Mouse (Mus musculus) gastrocnemius, adult 2 months (tissue): ENCODE measurements at regions not wholly inside any gene's neighbourhood (a gene's known extent, or its start where the extent isn't known, plus 50 kb on each side); places are given as distances from the start of the nearest gene placed in this dataset.

Source experiments
- DNase-seq: peaks from one replicate; pipeline ENCODE4 v3.0.0; 2022
- H3K27ac ChIP-seq: fragments of 200-600 bp; 2 replicates; pipeline ENCODE4 v1.8.1; 2022; ENCODE audit warnings: mild to moderate bottlenecking
- H3K4me3 ChIP-seq: fragments of 200-600 bp; 2 replicates; pipeline ENCODE4 v1.8.1; 2022; ENCODE audit warnings: mild to moderate bottlenecking, moderate library complexity
- CTCF ChIP-seq: fragments of 200-600 bp; IDR thresholded peaks from 2 replicates; pipeline ENCODE4 v1.8.1; 2022; ENCODE audit warnings: antibody characterized with exemption, mild to moderate bottlenecking, moderate library complexity
- intact Hi-C: fragments of 180-260 bp; cut with DNase I; formaldehyde crosslinking; loops from one replicate; pipeline ENCODE4 v1.15.1; 2025

DNA sequence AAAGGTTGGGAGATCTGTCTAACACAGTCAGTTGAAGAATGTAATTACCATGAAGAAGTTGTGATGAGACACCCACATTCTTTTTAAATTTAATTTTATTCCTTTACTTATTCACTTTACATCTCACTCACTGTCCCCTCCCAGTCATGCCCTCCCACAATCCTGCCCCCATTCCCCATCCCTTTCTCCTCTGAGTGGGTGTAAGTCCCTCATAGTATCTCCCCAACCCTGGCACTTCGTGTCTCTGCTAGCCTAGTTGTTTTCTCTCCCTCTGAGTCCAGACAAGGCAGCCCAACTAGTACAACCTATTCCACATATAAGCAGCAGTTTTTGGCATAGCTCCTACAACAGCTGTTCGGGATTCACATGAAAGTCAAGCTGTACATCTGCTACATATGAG is 487.3 kb downstream of the Gm9195 start:
- no peak overlapping the region for H3K27ac ChIP-seq
- no peak overlapping the region for H3K4me3 ChIP-seq
- intact Hi-C loops: no loop called here
- no peak for TF ChIP-seq CTCF
- DNase-seq: no peak

DNA sequence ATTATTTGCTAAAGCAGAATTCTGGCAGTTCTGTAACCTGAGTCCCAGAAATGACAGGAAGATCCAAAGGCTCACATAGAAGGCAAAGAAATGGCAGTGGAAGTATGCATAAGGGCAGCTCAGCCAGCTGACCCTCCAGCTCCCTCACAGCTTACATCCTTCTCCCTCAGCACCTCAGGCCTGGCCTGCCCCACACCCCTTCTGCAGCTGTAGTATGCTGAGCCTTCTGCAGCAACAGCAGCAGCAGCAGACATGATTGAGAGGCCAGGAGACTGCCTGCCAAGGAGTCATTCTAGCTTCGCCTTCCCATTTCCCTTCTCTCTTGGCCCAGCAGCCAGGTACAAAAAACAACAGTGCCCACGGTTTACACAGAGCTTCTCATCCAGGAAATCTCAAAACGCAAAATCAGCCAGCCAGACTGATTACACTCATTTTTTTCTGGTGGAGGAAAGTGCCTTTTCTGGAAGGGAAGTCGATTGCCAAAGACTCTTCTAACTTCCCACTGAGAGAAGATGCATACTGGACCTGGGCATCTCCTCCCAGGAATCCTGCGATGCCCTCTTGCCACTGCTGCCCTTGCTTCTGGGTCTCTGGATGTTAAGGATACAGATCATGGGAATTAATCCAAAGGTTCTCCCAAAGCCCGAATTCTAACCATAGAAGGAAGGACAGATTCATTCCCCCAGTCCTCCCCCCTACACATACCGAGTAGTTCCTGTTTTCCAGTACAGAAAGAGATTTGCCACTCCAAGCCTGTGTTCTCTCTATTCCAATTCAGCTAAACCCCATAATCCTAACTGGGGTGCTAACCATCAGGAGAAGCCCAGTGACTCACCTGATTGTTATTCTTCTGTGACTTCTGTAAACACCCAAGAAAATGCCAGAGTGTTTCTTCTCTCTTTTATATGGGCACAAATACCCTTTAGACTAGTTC is 489.2 kb downstream of the Gm9195 start:
- intact Hi-C loops: no loop called here
- TF ChIP-seq CTCF: no peak
- no peak overlapping the region for H3K27ac ChIP-seq
- no peak for DNase-seq
- no peak overlapping the region for H3K4me3 ChIP-seq

GRCm38 (mm10) chr14:71973016-71973415 is 518.6 kb downstream of the Gm9195 start:
- no peak for DNase-seq
- no peak overlapping the region for H3K27ac ChIP-seq
- no peak overlapping the region for H3K4me3 ChIP-seq
- TF ChIP-seq CTCF: no peak
- intact Hi-C loops: no loop called here

DNA sequence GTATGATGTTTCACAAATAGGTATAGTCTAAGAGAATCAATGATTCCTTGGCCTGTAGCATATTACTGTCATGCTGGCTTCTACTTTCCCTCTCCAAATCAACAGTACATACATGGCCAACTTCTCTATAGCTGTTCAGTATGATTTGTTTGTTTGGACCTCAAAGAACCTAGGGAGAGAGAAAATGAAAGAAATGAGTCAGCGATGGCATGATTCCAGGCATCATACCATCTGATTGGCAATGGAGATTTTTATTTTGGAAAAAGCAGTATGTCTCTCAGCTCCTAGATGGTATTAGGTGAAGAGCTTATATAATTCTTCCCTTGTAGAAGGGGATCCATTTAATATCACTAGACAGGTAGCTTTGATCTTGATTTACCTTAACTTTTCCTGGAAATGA is 519.1 kb downstream of the Gm9195 start:
- no peak for DNase-seq
- Histone ChIP-seq H3K27ac (no peak overlapping the region), H3K4me3 (no peak overlapping the region)
- intact Hi-C loops: no loop called here
- no peak for TF ChIP-seq CTCF

- Histone ChIP-seq H3K27ac (no peak overlapping the region), H3K4me3 (no peak overlapping the region)
- intact Hi-C loops: no loop called here
- no peak for DNase-seq
- TF ChIP-seq CTCF: no peak
Observed at GRCm38 (mm10) chr14:71967646-71968045, 524.0 kb downstream of the Gm9195 start.

DNA sequence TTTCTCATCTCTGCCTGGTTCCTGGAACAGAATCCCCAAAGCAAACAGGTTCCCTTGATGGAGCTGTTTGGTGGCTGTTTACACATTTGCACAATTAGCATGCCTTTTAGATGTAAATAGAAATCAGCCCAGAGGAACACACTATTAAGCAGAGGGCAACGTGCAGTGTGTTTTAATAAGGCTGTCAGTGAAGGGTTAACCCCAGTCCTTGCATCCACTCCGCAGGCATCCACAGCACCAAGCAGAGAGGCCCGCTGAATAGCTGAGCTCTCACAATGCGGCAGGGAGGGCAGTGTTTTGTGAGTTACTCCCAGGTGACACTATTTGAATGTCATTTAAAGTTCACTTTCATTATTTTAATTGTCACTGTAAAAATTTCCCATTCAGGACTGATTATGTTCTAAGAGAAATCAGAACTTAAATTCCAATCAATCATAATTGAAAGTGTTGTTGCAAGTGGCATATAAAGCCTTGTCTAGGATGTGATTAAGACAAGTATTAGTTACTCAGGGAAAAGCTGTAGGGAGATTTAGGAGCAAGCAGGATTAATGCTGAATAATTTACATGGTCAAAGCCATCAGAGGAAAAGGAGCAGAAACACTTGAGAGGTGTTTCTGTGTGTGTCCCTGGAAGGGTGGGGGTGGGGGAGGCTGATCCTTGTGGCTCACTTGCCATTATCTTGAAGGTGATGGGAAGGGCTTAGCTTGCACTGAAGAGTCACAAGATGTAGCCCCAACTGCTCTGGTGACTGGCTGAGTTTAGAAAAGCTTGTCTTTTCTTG is 528.1 kb downstream of the Gm9195 start:
- TF ChIP-seq CTCF: no peak
- H3K27ac ChIP-seq: no peak overlapping the region
- DNase-seq: no peak
- H3K4me3 ChIP-seq: no peak overlapping the region
- intact Hi-C loops: no loop called here

DNA sequence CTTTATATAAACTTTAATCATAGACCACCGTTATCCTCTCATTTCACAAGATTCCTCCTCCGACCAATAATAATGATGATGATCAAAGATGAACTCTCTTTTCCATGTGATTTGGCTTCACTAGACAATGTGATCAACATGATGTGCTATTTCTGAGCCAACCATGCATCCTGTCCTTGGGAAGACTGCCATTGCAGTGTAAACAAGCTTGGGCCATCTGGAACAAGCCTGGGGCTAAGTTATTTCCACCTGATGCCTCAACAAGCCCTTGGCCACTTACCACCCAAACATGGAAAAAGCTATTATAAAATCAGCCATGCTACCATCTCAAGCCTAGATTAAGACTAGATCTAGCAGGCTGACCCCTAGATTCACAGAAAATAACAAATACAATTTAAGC is 542.9 kb downstream of the Gm9195 start:
- no peak for TF ChIP-seq CTCF
- no peak for DNase-seq
- H3K4me3 ChIP-seq: no peak overlapping the region
- intact Hi-C loops: no loop called here
- no peak overlapping the region for H3K27ac ChIP-seq

DNA sequence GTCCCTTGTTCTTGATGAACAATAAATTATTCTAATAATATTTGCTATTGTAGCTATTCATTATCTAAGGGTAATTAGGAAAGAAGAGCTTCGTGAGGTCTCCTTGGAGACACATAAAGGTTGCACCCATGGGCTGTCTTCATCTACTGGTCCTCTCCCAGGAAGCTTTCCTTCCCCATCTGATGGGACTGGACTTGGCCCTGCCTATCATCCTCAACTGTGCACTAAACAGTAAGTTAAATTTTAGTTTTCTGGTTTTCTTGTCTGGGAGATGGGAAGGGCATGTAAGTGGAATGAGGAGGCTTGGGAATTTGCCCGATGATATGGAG is 554.5 kb downstream of the Gm9195 start:
- DNase-seq: no peak
- Histone ChIP-seq H3K27ac (no peak overlapping the region), H3K4me3 (no peak overlapping the region)
- intact Hi-C loops: no loop called here
- no peak for TF ChIP-seq CTCF

DNA sequence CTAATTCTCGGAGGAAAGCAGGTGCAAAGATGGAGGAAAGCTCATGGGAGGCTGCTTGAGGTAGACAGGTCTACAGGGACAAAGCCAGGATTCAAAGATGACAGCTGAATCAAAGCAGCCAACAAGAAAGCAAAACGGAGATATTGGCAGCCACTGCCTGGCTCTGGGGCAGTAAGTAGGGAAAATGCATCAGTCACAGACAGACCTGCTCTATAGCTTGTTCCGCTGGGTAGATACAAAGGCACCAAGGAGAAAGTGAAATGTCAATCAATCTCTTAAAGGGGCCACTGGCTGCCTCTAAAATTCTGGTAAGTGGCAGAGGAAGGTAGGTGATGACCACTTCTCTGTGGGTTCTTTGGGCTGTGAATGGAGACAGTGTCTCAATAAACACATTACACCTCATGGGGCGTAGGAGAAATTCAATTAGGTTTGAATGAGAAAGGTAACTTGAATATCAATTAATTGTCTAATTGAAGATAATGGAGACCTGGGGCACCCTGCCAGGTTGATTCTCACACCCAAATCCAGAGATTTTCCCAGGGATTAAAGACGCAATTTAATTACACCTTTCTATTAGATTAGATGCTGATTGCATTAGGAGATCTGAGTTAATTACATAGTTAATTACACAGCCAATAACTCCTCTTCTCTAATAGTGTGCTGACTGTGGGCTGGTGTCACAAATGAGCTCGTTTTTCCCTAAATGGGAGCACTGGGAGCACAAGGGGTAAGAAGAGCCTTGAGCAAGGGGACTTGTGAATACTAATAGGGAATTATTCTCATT is 555.1 kb downstream of the Gm9195 start:
- DNase-seq: no peak

GRCm38 (mm10) chr14:71915964-71916363 is 575.7 kb downstream of the Gm9195 start:
- DNase-seq: no peak
- no peak for TF ChIP-seq CTCF
- intact Hi-C loops: no loop called here
- Histone ChIP-seq H3K27ac (no peak overlapping the region), H3K4me3 (no peak overlapping the region)

More for the DNA sequence above, 555.1 kb downstream of the Gm9195 start:
- no peak for TF ChIP-seq CTCF
- no peak overlapping the region for H3K4me3 ChIP-seq
- no peak overlapping the region for H3K27ac ChIP-seq
- intact Hi-C loops: no loop called here

DNA sequence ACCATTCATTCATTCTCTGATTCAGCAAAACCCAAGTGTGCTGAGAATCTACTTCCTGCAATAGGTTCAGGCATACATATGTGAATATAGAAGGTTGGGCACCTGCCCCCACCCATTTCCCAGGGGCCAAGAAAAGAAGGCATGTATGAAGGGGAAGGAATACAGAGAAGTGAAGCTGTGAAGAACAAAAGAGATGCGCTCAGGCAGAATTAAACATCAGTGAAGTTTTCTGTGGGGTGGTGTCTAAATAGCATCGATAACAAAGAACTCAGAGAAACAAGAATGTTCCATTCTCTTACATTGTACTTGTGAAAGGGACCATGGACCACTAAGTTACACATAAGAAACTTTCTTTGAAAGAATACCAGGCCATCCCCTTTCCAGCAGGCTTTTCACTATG is 580.7 kb downstream of the Gm9195 start:
- no peak for TF ChIP-seq CTCF
- Histone ChIP-seq H3K27ac (no peak overlapping the region), H3K4me3 (no peak overlapping the region)
- no peak for DNase-seq
- intact Hi-C loops: no loop called here

DNA sequence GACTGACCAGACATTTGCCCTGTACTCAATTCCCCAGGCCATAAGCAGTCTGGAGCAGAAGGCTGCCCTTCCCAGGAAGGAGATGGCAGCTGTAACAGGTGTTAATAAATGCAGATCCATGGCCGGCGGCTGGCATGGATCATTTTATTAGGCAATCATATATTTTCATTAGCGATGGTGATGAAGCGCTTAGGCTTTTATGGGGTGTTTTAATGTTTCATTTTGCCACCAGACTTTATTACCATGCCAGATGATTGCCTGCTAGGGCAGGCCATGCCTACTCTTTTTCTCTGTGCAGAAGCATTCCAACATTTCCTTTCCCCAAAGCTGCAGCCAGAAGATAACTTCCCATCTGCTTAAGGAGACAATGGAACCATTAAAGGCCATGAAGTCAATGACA is 596.2 kb downstream of the Gm9195 start:
- Histone ChIP-seq H3K4me3 (no peak overlapping the region), H3K27ac (no peak overlapping the region)
- intact Hi-C loops: no loop called here
- TF ChIP-seq CTCF: no peak
- no peak for DNase-seq

DNA sequence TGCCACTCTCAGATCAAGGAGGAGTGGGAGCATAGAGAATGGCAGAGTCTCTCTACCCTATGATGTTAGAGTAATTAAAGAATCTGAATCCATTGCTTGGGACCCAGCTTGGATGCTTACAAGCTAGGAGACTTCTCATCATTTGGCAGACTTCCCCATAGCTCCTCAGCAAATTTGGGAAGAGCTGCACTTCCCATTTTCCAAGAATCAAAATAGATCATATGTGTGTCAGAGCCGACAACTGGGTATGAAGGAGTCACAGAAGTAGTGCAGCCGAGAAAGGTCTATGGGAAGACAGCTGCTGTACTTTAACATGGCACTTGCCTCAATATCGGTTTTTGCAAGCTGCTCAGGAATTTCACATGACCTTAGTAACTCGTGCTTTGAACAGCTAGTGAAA is 596.8 kb downstream of the Gm9195 start:
- H3K27ac ChIP-seq: no peak overlapping the region
- intact Hi-C loops: no loop called here
- no peak for TF ChIP-seq CTCF
- no peak for DNase-seq
- no peak overlapping the region for H3K4me3 ChIP-seq
